Mouse (Mus musculus) ES-E14 (cell line): ENCODE data around the gene Plekho1.

Source experiments
- CHD2 ChIP-seq: IDR thresholded peaks from 2 replicates; pipeline ENCODE4 v1.6.1; 2014; ENCODE audit warnings: mild to moderate bottlenecking, low read depth, low read length, inconsistent platforms
- HCFC1 ChIP-seq: IDR thresholded peaks from 2 replicates; pipeline ENCODE4 v1.6.1; 2012; ENCODE audit warnings: low read length, inconsistent platforms, borderline replicate concordance; ENCODE audit not compliant: insufficient read depth
- MAFK ChIP-seq: IDR thresholded peaks from 2 replicates; pipeline ENCODE4 v1.6.1; 2014; ENCODE audit warnings: mild to moderate bottlenecking, low read depth, low read length, inconsistent platforms; ENCODE audit not compliant: insufficient read depth
- ZC3H11A ChIP-seq: IDR thresholded peaks from 2 replicates; pipeline ENCODE4 v1.6.1; 2012; ENCODE audit warnings: low read depth, mild to moderate bottlenecking, inconsistent platforms, low read length, borderline replicate concordance
- ZNF384 ChIP-seq: IDR thresholded peaks from 2 replicates; pipeline ENCODE4 v1.6.1; 2012; ENCODE audit warnings: low read depth, low read length, inconsistent platforms

DNA sequence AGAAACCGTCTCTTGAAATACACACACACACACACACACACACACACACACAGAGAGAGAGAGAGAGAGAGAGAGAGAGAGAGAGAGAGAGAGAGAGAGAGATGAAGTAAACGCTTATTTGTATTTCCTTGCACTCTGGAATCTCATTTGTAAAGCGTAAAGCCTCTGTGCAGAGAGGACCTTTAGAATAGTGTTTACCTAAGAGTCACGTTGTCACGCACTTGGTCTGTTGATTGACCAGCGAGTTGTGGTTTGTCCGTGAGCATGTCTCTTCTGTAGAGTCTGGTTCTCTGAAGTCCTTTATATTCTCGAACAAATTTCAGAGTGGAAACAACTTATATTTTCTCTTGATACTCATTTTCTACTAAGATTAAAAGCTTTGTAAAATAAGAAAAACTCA lies 51.1 kb downstream of the Plekho1 start:
- TF ChIP-seq ZC3H11A, result no peak
- no peak for TF ChIP-seq MAFK
- no peak for TF ChIP-seq ZNF384
- no peak for TF ChIP-seq HCFC1
- TF ChIP-seq CHD2, result no peak
